Mouse (Mus musculus) lung, adult 2 months (tissue): ENCODE results near the gene Shisa9.

Experiments
- CTCF ChIP-seq: fragments of 200-500 bp; IDR thresholded peaks from 2 replicates; pipeline ENCODE4 v1.5.1; 2011; ENCODE audit warnings: mild to moderate bottlenecking, low read length, control low read depth; ENCODE audit not compliant: insufficient read depth
- POLR2A ChIP-seq: fragments of 200-500 bp; IDR thresholded peaks from 2 replicates; pipeline ENCODE4 v1.6.1; 2011; ENCODE audit warnings: low read depth, mild to moderate bottlenecking, control low read depth, low read length, borderline replicate concordance; ENCODE audit errors: extremely low read depth

DNA sequence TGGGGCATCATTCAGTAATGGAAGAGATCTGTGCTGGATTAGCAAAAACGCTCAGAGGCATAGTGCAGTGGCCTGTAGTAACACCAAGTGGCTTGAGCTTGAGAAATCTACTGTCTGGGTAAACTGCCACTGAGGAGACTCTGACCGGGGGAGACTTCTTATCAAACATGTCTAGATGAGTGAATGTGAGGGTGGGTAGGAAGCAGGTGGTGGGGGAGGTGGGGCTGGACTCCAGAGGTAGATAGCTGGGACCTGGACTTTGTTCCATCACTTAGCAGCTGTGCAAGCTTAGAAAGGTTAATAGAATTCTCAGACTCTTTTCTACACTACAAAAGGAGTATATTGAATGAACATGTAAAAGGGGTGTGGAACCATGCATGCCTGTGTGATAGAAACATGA, 21.3 kb downstream of the Shisa9 start:
- TF ChIP-seq POLR2A (no peak), CTCF (no peak)
